Mouse (Mus musculus) limb, embryonic 11.5 days (tissue): ENCODE measurements around the gene Map3k7cl. TPM values are rescaled to one million over a fixed set of nuclear protein-coding genes. Genes with fewer than 3 reads are reported as not detected.

ENCODE experiments used
- ATAC-seq: fragments of 200-750 bp; cut with Nextera tagmentation; 2 replicates; pipeline ENCODE4 v1.8.0; 2017; ENCODE audit warnings: low read depth; ENCODE audit not compliant: insufficient number of reproducible peaks, low FRiP score, low TSS enrichment
- DNase-seq: peaks from one replicate; pipeline ENCODE4 v3.0.0-alpha.2; 2015; ENCODE audit warnings: low spot score
- H3K27ac ChIP-seq: fragments of 300-500 bp; sonication (generic); replicated peaks from 2 replicates; pipeline ENCODE4 v1.5.1; 2014; ENCODE audit warnings: low read depth, mild to moderate bottlenecking, low read length
- H3K27me3 ChIP-seq: fragments of 300-500 bp; sonication (generic); 2 replicates; pipeline ENCODE4 v1.6.1; 2014; ENCODE audit warnings: mild to moderate bottlenecking, low read length, mixed read lengths; ENCODE audit not compliant: control insufficient read depth, insufficient read depth
- H3K36me3 ChIP-seq: fragments of 300-500 bp; sonication (generic); 2 replicates; pipeline ENCODE4 v1.6.1; 2014; ENCODE audit warnings: mild to moderate bottlenecking, low read length, moderate library complexity, mixed read lengths; ENCODE audit not compliant: control insufficient read depth, insufficient read depth
- H3K4me1 ChIP-seq: fragments of 300-500 bp; sonication (generic); 2 replicates; pipeline ENCODE4 v1.6.1; 2014; ENCODE audit warnings: low read length, mixed read lengths; ENCODE audit not compliant: control insufficient read depth, insufficient read depth
- H3K4me2 ChIP-seq: fragments of 300-500 bp; sonication (generic); 2 replicates; pipeline ENCODE4 v1.6.1; 2014; ENCODE audit warnings: low read depth, mild to moderate bottlenecking, moderate library complexity; ENCODE audit not compliant: severe bottlenecking
- H3K4me3 ChIP-seq: fragments of 300-500 bp; sonication (generic); 2 replicates; pipeline ENCODE4 v1.5.1; 2014; ENCODE audit warnings: low read depth, low read length
- H3K9ac ChIP-seq: fragments of 300-500 bp; sonication (generic); 2 replicates; pipeline ENCODE4 v1.6.1; 2014; ENCODE audit warnings: mild to moderate bottlenecking, low read length
- H3K9me3 ChIP-seq: fragments of 300-500 bp; sonication (generic); 2 replicates; pipeline ENCODE4 v1.6.1; 2016; ENCODE audit warnings: low read length; ENCODE audit not compliant: control insufficient read depth
- WGBS: fragments of 180-500 bp; shearing (Covaris S2); extraction: QIAGEN DNeasy Blood & Tissue Kit; methylation state at CpG from one replicate; pipeline ENCODE4 v1.1.7; 2014; 5-methylcytosine and 5-hydroxymethylcytosine counted together
- polyA plus RNA-seq: library from polyadenylated mRNA; unstranded; fragments of >200 nt; fragmentation: Nextera tagmentation; extraction: Ambion mirVana; gene quantifications from 2 replicates; pipeline ENCODE4 v1.2.1, GENCODE M21; 2014

Map3k7cl gene
- polyA plus RNA-seq, result not detected in 2 replicates

GRCm38 (mm10) chr16:87552907-87553691 is at the start of gene Map3k7cl:
Map3k7cl (plus strand) TSS chr16:87553330.
- H3K4me3 ChIP-seq, result no peak within 1 kb of the TSS
- H3K27me3 ChIP-seq, result no peaks in the 10 kb centered on the region
- WGBS, result 86% methylated on average over 24 of the region's 24 CpGs
- no peaks in the 10 kb centered on the region for H3K9me3 ChIP-seq
- DNase-seq (no peak), ATAC-seq (peak; percentile 54; the same call in 1 of the 2 replicates)
- H3K27ac ChIP-seq, result no peak within 1 kb of the TSS
- H3K4me2 ChIP-seq, result no peak within 1 kb of the TSS
- no peaks in the 10 kb centered on the region for H3K36me3 ChIP-seq
- no peak within 1 kb of the TSS for H3K9ac ChIP-seq
- H3K4me1 ChIP-seq, result no peaks in the 10 kb centered on the region

GRCm38 (mm10) chr16:87511706-87512105 is 41.4 kb upstream of the Map3k7cl start:
- Histone ChIP-seq H3K27ac (no peak overlapping the region), H3K4me3 (no peak overlapping the region), H3K4me1 (no peaks in the 10 kb centered on the region), H3K27me3 (no peaks in the 10 kb centered on the region), H3K9me3 (no peaks in the 10 kb centered on the region), H3K4me2 (no peak overlapping the region), H3K9ac (no peak overlapping the region), H3K36me3 (no peaks in the 10 kb centered on the region)
- ATAC-seq (no peak), DNase-seq (no peak)
- 72% methylated on average over 5 of the region's 5 CpGs for WGBS

DNA sequence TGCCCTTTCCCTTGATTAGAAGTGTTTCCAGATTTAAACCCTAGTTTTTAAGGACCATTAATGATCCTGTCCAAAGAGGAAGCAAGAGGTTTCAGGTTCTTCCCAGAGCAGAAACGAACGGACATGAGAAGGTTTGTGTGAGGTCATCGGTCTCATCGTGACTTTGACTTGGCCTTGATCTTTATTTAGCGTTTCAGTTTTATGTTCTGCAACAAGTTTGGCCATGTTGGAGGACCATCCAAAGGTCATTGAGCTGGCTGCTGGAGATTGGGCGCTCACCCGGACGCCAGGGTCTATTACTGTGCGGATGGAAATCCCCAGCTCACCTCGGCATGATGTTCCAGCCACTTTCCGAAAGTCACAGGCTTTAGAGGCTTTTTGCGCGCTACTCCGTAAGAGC is 40.8 kb upstream of the Map3k7cl start:
- no peaks in the 10 kb centered on the region for H3K9me3 ChIP-seq
- WGBS, result 95% methylated on average over 14 of the region's 14 CpGs
- H3K9ac ChIP-seq, result no peak overlapping the region
- no peak overlapping the region for H3K4me2 ChIP-seq
- H3K4me1 ChIP-seq, result no peaks in the 10 kb centered on the region
- H3K27ac ChIP-seq, result no peak overlapping the region
- no peaks in the 10 kb centered on the region for H3K36me3 ChIP-seq
- H3K4me3 ChIP-seq, result no peak overlapping the region
- no peak for DNase-seq
- ATAC-seq, result no peak
- no peaks in the 10 kb centered on the region for H3K27me3 ChIP-seq

DNA sequence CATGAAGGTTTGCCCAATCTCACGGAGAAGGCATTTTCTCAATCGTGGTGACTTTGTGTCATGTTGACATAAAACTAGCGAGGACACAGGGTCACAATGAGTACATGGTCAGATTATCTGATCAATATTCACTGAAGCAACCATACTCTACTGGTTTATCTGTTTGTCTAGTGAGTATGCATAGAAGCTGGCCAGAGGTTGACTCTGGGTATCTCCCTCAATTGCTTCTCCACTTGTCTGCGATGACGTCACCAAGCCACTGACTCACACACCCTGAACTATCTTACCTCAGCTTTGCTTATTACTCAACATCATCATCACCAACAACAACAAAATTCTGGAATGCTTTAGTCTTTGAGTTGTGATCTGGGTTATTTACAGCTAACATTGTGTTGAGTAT is 28.9 kb upstream of the Map3k7cl start:
- H3K4me1 ChIP-seq, result no peaks in the 10 kb centered on the region
- DNase-seq (no peak), ATAC-seq (no peak)
- WGBS, result 89% methylated on average over 5 of the region's 5 CpGs
- no peak overlapping the region for H3K9ac ChIP-seq
- no peak overlapping the region for H3K4me2 ChIP-seq
- no peak overlapping the region for H3K4me3 ChIP-seq
- no peaks in the 10 kb centered on the region for H3K27me3 ChIP-seq
- H3K27ac ChIP-seq, result no peak overlapping the region
- H3K36me3 ChIP-seq, result no peaks in the 10 kb centered on the region
- no peaks in the 10 kb centered on the region for H3K9me3 ChIP-seq

GRCm38 (mm10) chr16:87527553-87528249 is 25.4 kb upstream of the Map3k7cl start:
- H3K9me3 ChIP-seq, result no peaks in the 10 kb centered on the region
- H3K4me1 ChIP-seq, result no peaks in the 10 kb centered on the region
- ATAC-seq (no peak), DNase-seq (no peak)
- H3K4me2 ChIP-seq, result no peak overlapping the region
- no peaks in the 10 kb centered on the region for H3K36me3 ChIP-seq
- H3K9ac ChIP-seq, result no peak overlapping the region
- H3K27ac ChIP-seq, result no peak overlapping the region
- no peak overlapping the region for H3K4me3 ChIP-seq
- no peaks in the 10 kb centered on the region for H3K27me3 ChIP-seq
- WGBS, result 54% methylated on average over 8 of the region's 8 CpGs

- Histone ChIP-seq H3K4me1 (no peaks in the 10 kb centered on the region), H3K27me3 (no peaks in the 10 kb centered on the region), H3K9me3 (no peaks in the 10 kb centered on the region), H3K9ac (no peak overlapping the region), H3K4me2 (no peak overlapping the region), H3K36me3 (no peaks in the 10 kb centered on the region), H3K4me3 (no peak overlapping the region), H3K27ac (no peak overlapping the region)
- 72% methylated on average over 10 of the region's 10 CpGs for WGBS
- ATAC-seq, result no peak
- DNase-seq, result no peak
These were observed 24.4 kb upstream of the Map3k7cl start for GRCm38 (mm10) chr16:87528755-87529154.

GRCm38 (mm10) chr16:87548348-87548747 is 4.8 kb upstream of the Map3k7cl start:
- Histone ChIP-seq H3K27ac (no peak overlapping the region), H3K9ac (no peak overlapping the region), H3K9me3 (no peaks in the 10 kb centered on the region), H3K4me1 (no peaks in the 10 kb centered on the region), H3K4me2 (no peak overlapping the region), H3K36me3 (no peaks in the 10 kb centered on the region), H3K4me3 (no peak overlapping the region), H3K27me3 (no peaks in the 10 kb centered on the region)
- ATAC-seq, result no peak
- no peak for DNase-seq
- WGBS, result 46% methylated on average over 2 of the region's 2 CpGs

DNA sequence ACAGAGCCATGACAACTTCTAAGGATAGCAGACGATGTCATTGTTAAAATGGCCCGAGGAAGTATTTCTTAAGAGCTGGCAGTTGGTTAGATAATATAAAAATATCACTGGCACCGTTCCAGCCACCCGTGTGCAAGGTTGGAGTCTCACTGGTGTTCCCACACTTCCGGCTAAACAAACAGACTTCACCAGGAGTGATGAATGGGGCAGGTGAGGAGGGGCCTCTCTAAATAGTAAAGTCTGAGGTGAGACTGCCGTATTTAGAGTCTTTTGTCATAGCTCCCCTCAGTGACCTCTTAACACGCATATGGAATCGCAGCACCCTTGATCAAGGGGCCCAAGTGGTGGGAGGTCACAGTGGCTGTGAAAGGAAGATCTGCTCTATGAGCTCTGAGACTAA is 3.2 kb downstream of the Map3k7cl start:
- Histone ChIP-seq H3K27me3 (no peaks in the 10 kb centered on the region), H3K4me1 (no peaks in the 10 kb centered on the region), H3K36me3 (no peaks in the 10 kb centered on the region), H3K27ac (no peak overlapping the region), H3K9ac (no peak overlapping the region), H3K4me2 (no peak overlapping the region), H3K4me3 (no peak overlapping the region), H3K9me3 (no peaks in the 10 kb centered on the region)
- ATAC-seq (no peak), DNase-seq (no peak)
- WGBS, result 62% methylated on average over 8 of the region's 8 CpGs
